Mouse (Mus musculus): Measurements from ENCODE around the gene Fscn2.
A peak's percentile ranks its signal among the peaks of the same experiment; 100 is the strongest.
"Not testable (repeated sequence)": the region's sequence is repeated elsewhere in the genome, so short reads cannot be mapped to it uniquely, and the experiment has no call there.

Fscn2 gene

DNA sequence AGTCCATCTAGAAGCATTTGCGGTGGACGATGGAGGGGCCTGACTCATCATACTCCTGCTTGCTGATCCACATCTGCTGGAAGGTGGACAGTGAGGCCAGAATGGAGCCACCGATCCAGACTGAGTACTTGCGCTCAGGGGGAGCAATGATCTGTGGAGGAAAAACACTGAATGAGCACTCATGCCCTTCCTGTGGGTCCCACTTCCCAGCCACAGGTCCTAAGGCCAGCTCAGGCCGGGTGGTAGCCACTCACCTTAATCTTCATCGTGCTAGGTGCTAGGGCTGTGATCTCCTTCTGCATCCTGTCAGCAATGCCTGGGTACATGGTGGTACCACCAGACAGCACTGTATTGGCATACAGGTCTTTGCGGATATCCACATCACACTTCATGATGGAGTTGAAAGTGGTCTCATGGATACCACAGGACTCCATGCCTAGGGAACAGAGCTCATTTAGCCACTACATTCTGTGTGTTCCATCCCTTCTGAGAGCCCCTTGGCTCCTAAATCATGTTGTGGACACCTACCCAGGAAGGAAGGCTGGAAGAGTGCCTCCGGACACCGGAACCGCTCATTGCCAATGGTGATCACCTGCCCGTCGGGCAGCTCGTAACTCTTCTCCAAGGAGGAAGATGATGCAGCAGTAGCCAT is 14.8 kb upstream of the Fscn2 start:
- not testable (repeated sequence) for DNase-seq (ENCODE audit: low spot score)

GRCm38 (mm10) chr11:120347301-120347700 is 14.0 kb upstream of the Fscn2 start:
- no peak for DNase-seq (ENCODE audit: low spot score)

- peak; percentile 88 for DNase-seq (ENCODE audit: low spot score)
Measured at GRCm38 (mm10) chr11:120347791-120348683, 13.3 kb upstream of the Fscn2 start, which contains the start of gene Actg1. TSS of gene Actg1 (minus strand) at chr11:120348542.

- DNase-seq (ENCODE audit: low spot score), result peak; percentile 75
Measured at GRCm38 (mm10) chr11:120348684-120349370, 12.5 kb upstream of the Fscn2 start.

DNA sequence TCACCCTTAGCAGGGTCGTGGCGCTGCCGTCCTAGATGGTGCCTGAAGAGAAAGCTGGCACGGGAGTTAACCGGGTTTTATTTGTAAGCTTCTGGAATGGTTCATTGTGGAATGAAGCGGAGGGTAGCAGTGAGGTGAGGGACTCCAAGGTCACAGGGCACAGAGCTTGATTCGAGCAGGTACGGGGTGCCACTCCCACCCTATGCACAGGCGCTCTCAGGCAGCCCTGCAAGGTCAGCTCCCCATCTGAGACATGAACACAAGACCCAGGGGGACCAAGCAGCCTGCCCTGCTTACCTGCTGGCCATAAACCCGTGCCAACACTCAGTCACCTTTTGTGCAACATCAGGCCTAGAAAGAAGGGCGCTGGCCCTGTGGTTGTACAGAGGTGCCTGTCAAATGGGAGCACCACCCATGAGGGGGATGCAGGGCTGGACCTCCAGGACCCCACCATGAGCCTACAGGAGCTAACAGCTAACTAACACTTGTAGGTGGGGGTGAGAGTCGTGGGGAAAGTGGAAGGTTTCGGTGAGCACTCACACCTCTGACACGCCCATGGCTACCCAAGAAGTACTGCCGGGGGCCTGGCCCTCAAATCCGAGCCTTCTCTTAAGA is 11.9 kb upstream of the Fscn2 start:
- peak; percentile 63 for DNase-seq (ENCODE audit: low spot score)

- peak; percentile 92 for DNase-seq (ENCODE audit: low spot score)
Measured at GRCm38 (mm10) chr11:120349986-120350702, 11.2 kb upstream of the Fscn2 start.

DNA sequence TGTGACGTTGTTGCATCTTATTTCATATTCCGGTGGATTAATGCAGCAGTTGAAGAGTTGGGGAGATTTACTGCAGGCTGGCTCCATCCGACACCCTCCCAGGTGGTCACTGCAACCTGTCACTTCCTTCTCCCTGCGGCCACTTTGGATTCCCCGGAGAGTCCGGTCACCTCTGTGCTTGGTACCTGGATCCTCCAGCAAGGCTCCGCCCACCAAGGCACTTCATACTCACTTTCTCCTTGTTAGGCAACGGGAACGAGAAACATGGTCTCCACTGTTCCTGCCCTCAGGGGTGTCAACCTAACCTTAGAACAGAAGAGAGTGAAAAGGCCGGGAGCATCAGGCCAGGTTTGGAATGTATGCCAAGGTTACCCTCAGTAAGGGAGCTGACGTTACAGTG is 10.6 kb upstream of the Fscn2 start:
- DNase-seq (ENCODE audit: low spot score), result no peak

DNA sequence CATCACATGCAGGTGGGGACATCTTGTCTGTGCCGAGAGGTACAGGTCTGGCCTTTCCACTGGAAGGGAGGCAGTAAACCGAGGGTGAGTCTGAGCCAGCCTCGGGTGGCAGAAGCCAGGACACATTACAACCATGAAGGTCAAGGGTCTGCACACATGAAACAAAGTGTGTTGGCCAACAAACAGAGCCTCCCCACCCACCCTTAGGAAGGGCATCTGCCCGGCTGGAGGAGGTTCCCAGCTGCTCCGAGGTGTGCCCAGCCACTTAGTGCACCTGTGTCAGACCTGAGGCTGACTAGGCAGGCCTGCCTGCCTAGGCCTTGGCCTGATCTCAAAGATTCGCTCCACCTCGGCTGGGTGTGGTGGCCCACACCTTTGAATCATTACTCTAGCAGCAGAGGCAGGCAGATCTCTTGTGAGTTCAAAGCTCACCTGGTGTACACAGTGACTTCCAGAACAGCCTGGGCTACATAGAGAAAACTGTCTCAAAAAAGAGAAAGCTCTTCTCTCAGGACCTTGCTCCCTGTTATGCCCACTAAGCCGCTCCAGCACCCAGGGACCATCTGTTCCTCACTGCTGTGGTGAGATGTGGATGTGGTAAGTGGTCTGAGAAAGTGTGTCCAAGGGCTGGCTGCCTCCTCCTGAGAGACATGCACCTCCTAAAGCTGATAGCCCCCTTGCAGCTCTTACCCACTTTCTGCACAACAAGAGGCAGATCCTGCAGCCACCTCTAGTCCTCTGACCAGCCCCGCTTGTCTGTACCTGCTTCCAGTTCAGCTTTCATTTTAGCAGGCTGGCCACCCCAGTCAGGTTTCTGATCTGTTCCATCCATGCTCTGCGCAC is 9.9 kb upstream of the Fscn2 start:
- no peak for DNase-seq (ENCODE audit: low spot score)

DNA sequence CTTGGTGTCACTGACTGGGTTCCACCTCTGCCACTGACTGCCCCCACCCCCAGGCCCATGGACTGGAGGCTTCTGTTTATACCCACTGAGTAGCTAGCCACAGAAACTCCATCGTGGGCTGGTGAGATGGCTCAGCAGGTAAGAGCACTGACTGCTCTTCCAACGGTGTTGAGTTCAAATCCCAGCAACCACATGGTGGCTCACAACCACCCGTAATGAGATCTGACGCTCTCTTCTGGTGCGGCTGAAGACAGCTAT is 9.3 kb upstream of the Fscn2 start:
- not testable (repeated sequence) for DNase-seq (ENCODE audit: low spot score)

DNA sequence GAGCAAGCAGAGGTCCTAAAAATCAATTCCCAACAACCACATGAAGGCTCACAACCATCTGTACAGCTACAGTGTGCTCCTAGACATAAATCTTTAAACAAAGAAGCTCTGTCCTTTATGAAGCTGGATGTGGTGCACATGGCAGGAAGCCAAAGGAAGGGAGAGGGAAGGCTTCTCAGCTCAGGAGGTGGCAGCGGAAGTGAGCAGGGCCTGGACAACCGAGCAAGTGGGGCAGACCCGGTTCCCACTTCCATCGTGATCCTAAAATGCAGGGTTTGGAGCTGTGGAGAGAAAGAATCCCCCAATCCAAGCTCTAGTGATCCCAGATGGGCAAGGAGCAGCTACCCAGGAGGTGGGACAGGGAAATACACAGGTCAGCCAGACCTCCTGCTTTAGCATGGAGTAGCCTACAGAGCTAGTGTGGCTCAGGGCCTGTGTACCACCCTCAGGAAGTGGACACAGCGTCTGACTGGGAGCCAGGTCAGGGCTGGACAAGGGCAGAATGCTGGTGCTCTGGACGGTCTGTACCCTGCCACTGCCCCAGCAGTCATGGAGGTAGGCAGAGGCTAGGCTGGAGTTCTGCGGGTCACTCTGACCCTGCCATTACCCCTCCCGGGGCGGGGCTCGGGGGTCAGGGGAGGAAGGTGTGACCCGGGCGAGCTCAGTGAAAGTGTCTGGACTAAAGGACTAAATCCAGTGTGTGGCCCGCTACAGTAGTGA is 8.6 kb upstream of the Fscn2 start:
- DNase-seq (ENCODE audit: low spot score), result no peak

DNA sequence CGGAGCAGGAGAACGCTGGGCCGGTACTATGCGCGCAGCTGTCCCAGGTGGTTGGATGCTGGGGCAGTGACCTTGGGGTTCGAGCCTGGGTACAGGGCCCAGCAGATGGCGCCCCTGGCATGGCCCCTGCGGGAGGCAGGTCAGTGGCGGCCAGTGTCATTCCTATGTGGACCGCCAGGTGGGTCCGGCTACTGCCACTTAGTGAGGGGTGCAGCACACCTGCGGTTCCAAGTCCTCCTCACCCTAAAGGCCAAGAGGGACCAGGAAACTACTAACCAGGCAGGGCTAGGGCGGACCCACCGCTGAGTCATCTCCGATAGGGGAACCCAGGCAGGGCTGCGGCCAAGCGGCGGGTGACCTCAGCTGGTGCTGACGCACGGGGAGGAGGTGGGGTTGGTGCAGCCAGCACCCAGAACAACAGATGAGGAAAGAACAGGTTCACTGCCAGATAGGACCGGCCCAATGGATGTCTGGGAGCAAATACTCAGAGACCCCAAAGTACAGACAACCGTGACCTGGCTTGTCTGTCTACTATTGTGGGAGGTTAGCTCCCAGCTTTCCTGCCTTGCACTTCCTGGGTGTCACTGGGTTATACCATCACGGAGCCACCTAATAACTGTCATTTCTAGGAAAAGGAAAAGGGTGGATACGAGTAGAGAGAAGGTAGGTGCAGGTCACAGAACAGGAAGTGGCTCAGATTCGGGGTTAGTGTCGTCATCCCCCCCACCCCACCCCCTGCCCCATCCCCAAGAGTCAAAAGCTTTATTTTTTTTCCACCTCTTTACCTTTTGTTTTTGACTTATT is 7.6 kb upstream of the Fscn2 start:
- peak; percentile 73 for DNase-seq (ENCODE audit: low spot score)

DNA sequence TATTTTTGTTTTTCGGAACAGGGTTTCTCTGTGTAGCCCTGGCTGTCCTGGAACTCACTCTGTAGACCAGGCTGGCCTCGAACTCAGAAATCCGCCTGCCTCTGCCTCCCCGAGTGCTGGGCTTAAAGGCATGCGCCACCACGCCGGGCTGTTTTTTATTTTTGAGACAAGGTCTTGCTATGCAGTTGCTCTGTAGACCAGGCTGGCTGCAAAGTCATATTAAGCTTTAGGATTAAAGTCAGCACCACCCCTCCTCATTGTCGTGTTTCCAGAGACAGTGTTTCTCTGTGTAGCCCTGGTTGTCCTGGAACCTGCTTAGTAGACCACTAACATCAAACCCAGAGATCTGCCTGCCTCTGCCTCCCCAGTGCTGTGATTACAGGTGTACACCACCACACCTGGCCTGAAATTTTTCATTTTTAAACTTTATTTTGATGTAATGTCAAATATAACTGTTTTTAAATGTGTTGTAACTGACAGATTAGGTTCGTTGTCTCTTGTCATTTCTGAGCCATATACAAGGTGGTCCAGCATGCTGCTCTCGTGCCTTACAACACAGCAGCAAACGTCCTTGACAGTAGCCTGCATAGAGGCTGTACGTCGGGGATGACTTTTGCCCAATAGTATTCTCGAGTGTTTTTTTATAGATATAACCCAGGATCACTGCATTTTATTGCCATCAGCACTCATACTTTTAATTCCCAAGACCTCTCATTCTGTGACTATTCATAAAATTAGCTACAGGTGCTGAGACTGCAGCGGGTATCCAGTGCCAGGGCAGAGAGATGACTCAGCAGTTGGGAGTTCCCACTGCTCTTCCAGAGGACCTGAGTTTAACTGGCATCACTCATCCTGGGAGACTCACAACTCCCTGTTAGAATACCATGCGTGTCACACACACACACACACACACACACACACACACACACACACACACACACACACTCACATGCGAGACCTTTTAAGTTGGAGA is 6.7 kb upstream of the Fscn2 start:
- DNase-seq (ENCODE audit: low spot score), result no peak

DNA sequence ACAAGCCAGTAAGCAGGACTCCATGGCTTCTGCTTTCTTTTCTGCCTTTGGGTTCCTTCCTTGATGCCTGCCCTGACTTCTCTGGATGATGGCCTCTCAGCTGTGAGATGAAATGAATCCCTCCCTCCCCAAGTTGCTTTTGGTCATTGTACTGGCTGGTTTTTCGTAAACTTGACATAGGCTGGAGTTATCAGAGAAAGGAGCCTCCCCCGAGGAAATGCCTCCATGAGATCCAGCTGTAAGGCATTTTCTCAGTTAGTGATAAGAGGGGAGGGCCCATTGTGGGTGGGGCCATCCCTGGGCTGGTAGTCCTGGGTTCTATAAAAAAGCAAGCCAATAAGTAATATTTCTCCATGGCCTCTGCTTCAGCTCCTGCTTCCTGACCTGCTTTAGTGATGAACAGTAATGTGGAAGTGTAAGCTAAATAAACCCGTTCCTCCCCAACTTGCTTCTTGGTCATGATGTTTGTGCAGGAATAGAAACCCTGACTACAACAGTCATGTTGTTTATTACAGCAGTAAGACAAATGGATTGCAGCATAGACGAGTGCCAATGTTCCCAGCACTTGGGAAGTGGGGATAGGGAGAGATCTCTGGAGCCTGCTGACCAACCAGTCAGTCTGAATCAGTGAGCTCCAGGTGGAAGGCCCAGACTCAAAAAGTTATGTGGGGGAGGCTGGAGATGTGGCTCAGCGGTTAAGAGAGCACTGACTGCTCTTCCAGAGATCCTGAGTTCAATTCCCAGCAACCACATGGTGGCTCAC is 5.9 kb upstream of the Fscn2 start:
- no peak for DNase-seq (ENCODE audit: low spot score)

DNA sequence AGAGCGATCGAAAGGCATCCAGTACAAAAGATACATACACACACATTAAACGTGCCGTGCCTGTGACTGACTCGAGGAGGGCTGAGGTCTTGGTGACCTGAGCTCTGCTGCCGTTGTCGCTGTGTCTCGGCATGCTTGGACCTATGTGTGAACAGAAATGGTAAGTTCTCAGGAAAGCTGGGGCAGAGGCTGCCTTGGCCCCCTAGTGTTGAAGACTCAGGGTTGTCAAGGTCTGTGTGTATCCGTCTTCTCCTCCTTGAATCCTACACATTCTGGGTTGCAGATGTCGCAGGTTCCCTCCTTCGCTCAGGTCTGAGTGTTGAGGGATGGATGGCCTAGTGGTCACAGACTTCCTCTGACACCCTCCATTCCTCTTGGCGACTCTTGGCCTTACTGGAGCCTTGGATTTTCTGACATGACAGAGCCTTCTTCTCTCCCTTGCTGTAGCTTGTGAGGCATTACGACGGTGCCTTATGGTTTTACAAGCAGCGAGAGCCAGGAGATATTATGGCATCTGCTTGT is 5.0 kb upstream of the Fscn2 start:
- DNase-seq (ENCODE audit: low spot score), result no peak

DNA sequence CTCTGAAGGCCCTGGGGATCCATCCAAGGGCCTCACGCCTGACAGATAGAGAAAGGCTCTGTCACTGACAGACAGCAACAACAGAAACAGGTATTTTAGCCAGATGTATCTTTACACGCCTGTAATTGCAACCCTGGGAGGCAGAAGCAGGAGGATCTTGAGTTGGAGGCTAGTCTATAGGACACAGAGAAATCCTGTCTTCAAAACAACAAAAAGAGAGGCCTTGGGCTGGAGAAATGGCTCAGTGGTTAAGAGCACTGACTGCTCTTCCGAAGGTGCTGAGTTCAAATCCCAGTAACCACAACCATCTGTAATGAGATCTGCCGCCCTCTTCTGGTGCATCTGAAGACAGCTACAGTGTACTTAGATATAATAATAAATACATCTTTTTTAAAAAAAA is 4.4 kb upstream of the Fscn2 start:
- no peak for DNase-seq (ENCODE audit: low spot score)

DNA sequence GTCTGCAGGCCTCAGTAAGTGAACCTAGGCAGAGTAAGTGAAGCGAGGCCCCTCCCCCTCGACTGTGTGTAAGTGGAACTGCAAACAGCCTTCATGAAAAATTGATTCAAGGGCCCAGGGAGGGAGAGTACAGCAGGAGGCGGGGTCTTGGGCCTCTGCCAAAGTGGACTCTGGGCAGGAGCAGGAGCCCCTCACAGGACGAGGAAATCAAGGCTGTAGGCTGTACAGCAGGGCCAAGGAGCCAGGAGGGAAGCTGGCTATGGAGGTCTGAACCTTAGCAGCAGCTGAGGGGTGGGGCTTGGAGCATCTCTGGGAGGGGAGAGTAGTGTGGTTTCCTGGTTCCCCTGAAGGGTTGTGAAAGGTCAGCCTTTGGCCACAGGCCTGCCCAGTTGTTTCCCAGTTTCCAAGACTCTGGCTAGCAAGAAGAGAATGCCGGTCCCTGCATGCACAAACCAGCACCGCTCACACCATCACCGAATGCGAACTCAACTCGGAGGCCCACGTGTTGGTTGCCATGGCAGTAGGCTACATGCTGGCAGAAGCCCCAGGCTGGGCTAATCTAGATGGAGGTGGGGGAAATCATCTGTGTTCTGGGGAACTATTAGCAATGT is 3.4 kb upstream of the Fscn2 start:
- no peak for DNase-seq (ENCODE audit: low spot score)

DNA sequence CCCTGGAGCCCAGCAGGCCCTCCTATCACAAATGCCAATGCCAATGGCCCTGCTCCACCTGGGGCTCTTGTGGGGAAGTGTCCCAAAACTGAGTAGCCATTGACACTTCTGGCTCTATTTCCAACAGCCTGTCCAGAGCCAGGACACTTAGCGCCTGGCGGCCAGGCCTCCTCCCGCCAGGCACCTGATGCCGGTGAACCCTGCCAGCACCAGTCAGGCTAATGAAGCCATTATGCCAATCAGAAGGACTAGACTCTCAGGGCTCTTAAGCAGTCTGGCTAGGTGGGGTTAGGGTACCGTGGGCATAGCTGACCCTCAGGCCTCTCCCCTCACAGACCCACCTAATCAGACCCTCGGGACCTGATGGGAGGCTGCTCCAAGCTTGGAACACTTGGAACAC is 1.9 kb upstream of the Fscn2 start:
- no peak for DNase-seq (ENCODE audit: low spot score)

Data from testis, postnatal 14 days (tissue).